Comparison of ENCODE assay signal across 8 mouse cellular contexts in the genomic region with DNA sequence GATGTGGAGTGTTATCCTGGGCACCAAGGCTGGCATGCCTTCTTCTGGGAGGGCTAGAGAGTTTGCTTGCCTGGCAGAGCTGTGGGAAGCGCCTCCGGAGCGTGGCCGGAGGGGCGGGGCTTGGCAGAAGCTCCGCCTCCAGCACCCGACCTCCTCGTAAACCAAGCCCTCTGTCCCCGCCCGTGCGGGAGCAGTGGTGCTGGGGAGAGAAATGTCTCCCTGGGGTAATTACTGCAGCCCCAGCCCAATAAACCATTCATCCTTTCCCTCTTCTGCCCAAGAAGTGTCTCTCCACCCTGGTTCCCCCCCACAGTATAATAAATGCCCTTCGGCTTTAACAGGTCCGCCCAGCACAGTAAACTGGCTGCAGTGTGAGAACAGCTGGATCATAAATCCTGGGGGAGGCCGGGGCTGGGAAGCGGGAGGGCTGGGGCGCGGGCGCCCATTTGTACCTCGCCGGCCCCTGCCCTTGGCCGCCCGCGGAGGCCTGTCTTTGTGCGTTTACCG. TPM values are rescaled to one million over a fixed set of nuclear protein-coding genes. Genes with fewer than 3 reads are reported as not detected.
A peak's percentile ranks its signal among the peaks of the same experiment; 100 is the strongest.
DNase-seq lines count a peak whose midpoint lies in the region; ATAC-seq and TF ChIP-seq lines count a peak whose summit lies in the region.

No protein-coding gene starts in this region.

- H3K9ac ChIP-seq in ES-E14 (ENCODE audit: insufficient read depth, low read depth, low read length, poor library complexity, severe bottlenecking): 0 out of 2 replicates have a peak overlapping the region, but pooled peaks have one; percentile 14
- peak overlapping the region; percentile 73 for H3K9ac ChIP-seq in forebrain, embryonic 14.5 days (ENCODE audit: low read length)
- no peak overlapping the region for H3K9ac ChIP-seq in intestine, embryonic 14.5 days (ENCODE audit: low read length)
- no peak overlapping the region for H3K9ac ChIP-seq in stomach, postnatal 0 days (ENCODE audit: low read length)

- intact Hi-C loops in left cerebral cortex, postnatal 10 days (cut with DNase I): no loop called here

- ATAC-seq in forebrain, embryonic 14.5 days: peak; percentile 57
- ATAC-seq in intestine, embryonic 14.5 days (replicated peaks; ENCODE audit: low FRiP score, low TSS enrichment, low read depth): peak; percentile 44; the same call in 1 of the 2 replicates
- ATAC-seq in stomach, postnatal 0 days (ENCODE audit: low FRiP score, low TSS enrichment): peak; percentile 41

- H3K27me3 ChIP-seq in forebrain, embryonic 14.5 days (replicated peaks; ENCODE audit: control insufficient read depth, insufficient read depth, low read length): no peaks in the 10 kb centered on the region
- H3K27me3 ChIP-seq in intestine, embryonic 14.5 days (replicated peaks; ENCODE audit: control insufficient read depth, insufficient read depth, low read length): peaks cover 65% of the 10 kb centered on the region
- peaks cover 96% of the 10 kb centered on the region for H3K27me3 ChIP-seq in midbrain, embryonic 10.5 days (ENCODE audit: low read depth, poor library complexity, severe bottlenecking)
- H3K27me3 ChIP-seq in stomach, postnatal 0 days (ENCODE audit: control insufficient read depth, insufficient read depth, low read length): peaks cover 17% of the 10 kb centered on the region; the same call in 1 of the 2 replicates

- H3K9me3 ChIP-seq in ES-E14 (ENCODE audit: control insufficient read depth, insufficient read depth, low read depth, low read length): no peaks in the 10 kb centered on the region
- H3K9me3 ChIP-seq in forebrain, embryonic 14.5 days (replicated peaks; ENCODE audit: control insufficient read depth, low read length): no peaks in the 10 kb centered on the region
- H3K9me3 ChIP-seq in intestine, embryonic 14.5 days (ENCODE audit: control insufficient read depth, low read length): no peaks in the 10 kb centered on the region
- no peaks in the 10 kb centered on the region for H3K9me3 ChIP-seq in midbrain, embryonic 10.5 days (replicated peaks)
- H3K9me3 ChIP-seq in stomach, postnatal 0 days (ENCODE audit: control insufficient read depth, low read length): no peaks in the 10 kb centered on the region

- peaks cover 0 to 8% of the 10 kb centered on the region in 2 experiments; a peak in 1 of 4 replicates for H3K4me1 ChIP-seq in ES-E14 (ENCODE audit: control insufficient read depth in 2 of 2, insufficient read depth in 2 of 2, low read length in 2 of 2, poor library complexity in 1 of 2)
- H3K4me1 ChIP-seq in forebrain, embryonic 14.5 days (ENCODE audit: control insufficient read depth, insufficient read depth, low read length): peaks cover 48% of the 10 kb centered on the region
- H3K4me1 ChIP-seq in intestine, embryonic 14.5 days (replicated peaks; ENCODE audit: control insufficient read depth, insufficient read depth, low read length): peaks cover 20% of the 10 kb centered on the region
- peaks cover 81% of the 10 kb centered on the region for H3K4me1 ChIP-seq in midbrain, embryonic 10.5 days
- H3K4me1 ChIP-seq in stomach, postnatal 0 days (replicated peaks; ENCODE audit: control insufficient read depth, insufficient read depth): peaks cover 4% of the 10 kb centered on the region; the same call in 1 of the 2 replicates

- in situ Hi-C loops in ES-E14 (cut with MboI; ENCODE audit: low sequenced_read_pairs in 2 of 2, unreplicated experiment in 2 of 2): no loop called here

- peaks cover 3% of the 10 kb centered on the region; the same call in 1 of the 2 replicates for H3K36me3 ChIP-seq in ES-E14 (ENCODE audit: control insufficient read depth, insufficient read depth, low read length, poor library complexity, severe bottlenecking)
- H3K36me3 ChIP-seq in forebrain, embryonic 14.5 days (ENCODE audit: control insufficient read depth, insufficient read depth, low read length): peaks cover 20% of the 10 kb centered on the region
- H3K36me3 ChIP-seq in intestine, embryonic 14.5 days (ENCODE audit: control insufficient read depth, insufficient read depth, low read length): no peaks in the 10 kb centered on the region
- H3K36me3 ChIP-seq in midbrain, embryonic 10.5 days: peaks cover 22% of the 10 kb centered on the region
- no peaks in the 10 kb centered on the region for H3K36me3 ChIP-seq in stomach, postnatal 0 days (ENCODE audit: control insufficient read depth, insufficient read depth, low read length)

- peak overlapping the region; percentile 55 to 57 for H3K4me3 ChIP-seq in ES-E14 (ENCODE audit: insufficient read depth in 1 of 2, low read depth in 1 of 2, low read length in 2 of 2, poor library complexity in 1 of 2, severe bottlenecking in 1 of 2)
- H3K4me3 ChIP-seq in forebrain, embryonic 14.5 days (ENCODE audit: low read depth, low read length): peak overlapping the region; percentile 75
- peak overlapping the region; percentile 32 for H3K4me3 ChIP-seq in intestine, embryonic 14.5 days (ENCODE audit: low read depth, low read length)
- H3K4me3 ChIP-seq in midbrain, embryonic 10.5 days: peak overlapping the region; percentile 63
- H3K4me3 ChIP-seq in stomach, postnatal 0 days (ENCODE audit: low read depth, low read length): peak overlapping the region; percentile 23

- no peak for DNase-seq in ES-E14 (ENCODE audit: low read depth, low spot score)
- peak; percentile 8 for DNase-seq in c-Kit-positive CD71-positive TER-119-negative erythroid progenitor cells, embryonic 14.5 days (ENCODE audit: low read depth)
- peak; percentile 84 for DNase-seq in forebrain, embryonic 14.5 days (ENCODE audit: low spot score)
- peak; percentile 67 for DNase-seq in intestine, embryonic 14.5 days (ENCODE audit: low spot score)
- peak; percentile 71 to 84 for DNase-seq in left cerebral cortex, postnatal 10 days (ENCODE audit: extremely low spot score in 1 of 2, low spot score in 2 of 2)
- DNase-seq in midbrain, embryonic 10.5 days (ENCODE audit: low spot score): peak; percentile 67
- DNase-seq in stomach, postnatal 0 days (ENCODE audit: low spot score): peak; percentile 51
- DNase-seq in urinary bladder, postnatal 10 days (ENCODE audit: low spot score): no peak

- peak overlapping the region; percentile 95 for H3K4me2 ChIP-seq in forebrain, embryonic 14.5 days (ENCODE audit: low read length)
- H3K4me2 ChIP-seq in intestine, embryonic 14.5 days (ENCODE audit: low read length): peak overlapping the region; percentile 65
- H3K4me2 ChIP-seq in stomach, postnatal 0 days (replicated peaks; ENCODE audit: low read depth): peak overlapping the region; percentile 48

- under 1% methylated on average over 25 of the region's 25 CpGs for WGBS in forebrain, embryonic 14.5 days
- WGBS in intestine, embryonic 14.5 days: 0% methylated on average over 25 of the region's 25 CpGs
- WGBS in midbrain, embryonic 10.5 days: under 1% methylated on average over 25 of the region's 25 CpGs
- WGBS in stomach, postnatal 0 days: under 1% methylated on average over 19 of the region's 25 CpGs

- H3K27ac ChIP-seq in ES-E14 (ENCODE audit: insufficient read depth, low read depth, low read length, poor library complexity, severe bottlenecking): no peak overlapping the region
- H3K27ac ChIP-seq in forebrain, embryonic 14.5 days (ENCODE audit: low read depth, low read length): peak overlapping the region; percentile 87
- no peak overlapping the region for H3K27ac ChIP-seq in intestine, embryonic 14.5 days (ENCODE audit: low read depth)
- H3K27ac ChIP-seq in midbrain, embryonic 10.5 days (replicated peaks): peak overlapping the region; percentile 85
- no peak overlapping the region for H3K27ac ChIP-seq in stomach, postnatal 0 days (replicated peaks)

- no peak for TF ChIP-seq CTCF in stomach, postnatal 0 days (IDR thresholded peaks at IDR 0.05; ENCODE audit: low read depth)

- no peak for TF ChIP-seq EP300 in stomach, postnatal 0 days (optimal IDR thresholded peaks at IDR 0.05)

TF ChIP-seq in ES-E14, 5 proteins besides CTCF, POLR2A, EP300 and RAD21:
- no peak for TF ChIP-seq ZC3H11A (IDR thresholded peaks at IDR 0.05; ENCODE audit: borderline replicate concordance, low read depth, low read length)
- TF ChIP-seq CHD2 (IDR thresholded peaks at IDR 0.05; ENCODE audit: low read depth, low read length): no peak
- TF ChIP-seq ZNF384 (IDR thresholded peaks at IDR 0.05; ENCODE audit: low read depth, low read length): no peak
- no peak for TF ChIP-seq HCFC1 (IDR thresholded peaks at IDR 0.05; ENCODE audit: borderline replicate concordance, insufficient read depth, low read length)
- no peak for TF ChIP-seq MAFK (IDR thresholded peaks at IDR 0.05; ENCODE audit: insufficient read depth, low read depth, low read length)
TF ChIP-seq in ES-E14: peak in this region for 0.

RNA-seq across cellular contexts. Expression of a gene that starts 40.7 kb away (rescaled TPM):
- total RNA-seq in ES-E14 (2012; rRNA removed): not detected in 2 replicates
- not detected in 2 replicates for polyA plus RNA-seq in forebrain, embryonic 14.5 days (2014; fragmentation: Nextera tagmentation; extraction: Ambion mirVana)
- not detected in 2 replicates for polyA plus RNA-seq in intestine, embryonic 14.5 days (2014; fragmentation: Nextera tagmentation; extraction: Ambion mirVana)
- total RNA-seq in left cerebral cortex, postnatal 10 days (2021): under 1 TPM; 0.28 to 0.51 TPM
- polyA plus RNA-seq in midbrain, embryonic 10.5 days (2016; fragmentation: Nextera tagmentation; extraction: Ambion mirVana): not detected in 2 replicates
- not detected in 2 replicates for polyA plus RNA-seq in stomach, postnatal 0 days (2015; fragmentation: Nextera tagmentation; extraction: Ambion mirVana)

Comparison
In these comparisons a context has a peak if more than half of its experiments do, and no peak if none do; other contexts are left out.
1. DNase-seq: peak in c-Kit-positive CD71-positive TER-119-negative erythroid progenitor cells, embryonic 14.5 days (single experiment), forebrain, embryonic 14.5 days (single experiment), intestine, embryonic 14.5 days (single experiment), left cerebral cortex, postnatal 10 days (2 of 2), midbrain, embryonic 10.5 days (single experiment) and stomach, postnatal 0 days (single experiment); none in ES-E14 (single experiment) and urinary bladder, postnatal 10 days (single experiment).
2. H3K27ac ChIP-seq: peak in forebrain, embryonic 14.5 days (single experiment) and midbrain, embryonic 10.5 days (single experiment); none in ES-E14 (single experiment), intestine, embryonic 14.5 days (single experiment) and stomach, postnatal 0 days (single experiment).
3. H3K4me3 ChIP-seq: peak in every context shown above with its lines; median percentile 75 in forebrain, embryonic 14.5 days; 63 in midbrain, embryonic 10.5 days; 56 in ES-E14; 32 in intestine, embryonic 14.5 days; 23 in stomach, postnatal 0 days.
4. H3K9ac ChIP-seq: peak in ES-E14 (single experiment) and forebrain, embryonic 14.5 days (single experiment); none in intestine, embryonic 14.5 days (single experiment) and stomach, postnatal 0 days (single experiment).
5. Peak in every context shown above with its lines, with median percentiles within 50 percentile points of each other: ATAC-seq and H3K4me2 ChIP-seq.